Mouse (Mus musculus) urinary bladder, postnatal 36 days (tissue): ENCODE data around the gene Arfgef2.

Source experiments
- DNase-seq, 2 experiments: peaks; one replicate each; pipeline ENCODE4 v3.0.0; 2022; ENCODE audit warnings: low spot score in 2 of 2, mixed read lengths in 1 of 2

Gene Arfgef2

DNA sequence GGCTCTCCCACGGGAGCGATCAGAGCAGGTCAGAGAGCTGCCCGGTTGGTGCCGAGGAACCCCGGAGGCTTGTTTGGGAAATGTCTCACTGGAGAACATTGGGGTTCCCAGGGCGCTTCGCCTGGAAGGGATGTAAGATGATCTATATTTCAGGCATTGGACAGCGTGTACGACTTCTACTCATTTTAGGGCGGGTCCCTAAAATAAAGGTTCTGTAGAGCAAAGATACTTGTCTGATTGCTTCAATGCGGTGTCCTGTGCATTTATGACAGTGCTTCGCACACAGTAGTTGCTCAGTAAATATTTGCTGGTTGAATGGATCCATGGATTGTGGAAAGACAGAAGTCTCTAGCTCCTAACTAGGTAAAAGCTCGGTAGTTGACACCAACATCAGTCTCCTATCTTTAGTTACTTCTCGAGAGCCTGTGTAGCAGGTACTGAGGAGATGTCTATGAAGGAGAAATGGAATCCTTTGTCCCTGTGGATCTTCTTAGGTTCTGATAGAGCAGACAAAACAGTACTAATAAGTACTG is 851 bp downstream of the Arfgef2 start:
- DNase-seq: no peak

DNA sequence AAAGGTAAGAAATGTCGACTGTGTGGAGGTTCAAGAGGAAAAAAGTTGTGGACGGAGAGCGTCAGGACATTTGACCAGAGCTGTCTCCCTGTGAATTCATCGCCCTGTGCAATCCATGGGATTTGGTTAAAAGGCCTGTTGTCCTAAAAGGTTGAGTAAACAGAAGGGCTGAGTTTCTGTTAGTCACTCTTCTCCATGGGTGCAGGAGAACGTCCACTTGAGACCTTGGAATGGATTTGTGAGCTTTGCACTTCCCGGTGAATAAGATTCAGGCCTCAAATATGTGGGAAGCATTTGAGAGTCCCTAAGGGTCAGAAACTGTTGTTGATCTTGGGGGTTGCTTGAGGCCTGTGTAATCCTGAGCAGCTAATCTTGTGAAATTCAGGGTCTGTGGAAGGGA is 1.4 kb downstream of the Arfgef2 start:
- no peak for DNase-seq

DNA sequence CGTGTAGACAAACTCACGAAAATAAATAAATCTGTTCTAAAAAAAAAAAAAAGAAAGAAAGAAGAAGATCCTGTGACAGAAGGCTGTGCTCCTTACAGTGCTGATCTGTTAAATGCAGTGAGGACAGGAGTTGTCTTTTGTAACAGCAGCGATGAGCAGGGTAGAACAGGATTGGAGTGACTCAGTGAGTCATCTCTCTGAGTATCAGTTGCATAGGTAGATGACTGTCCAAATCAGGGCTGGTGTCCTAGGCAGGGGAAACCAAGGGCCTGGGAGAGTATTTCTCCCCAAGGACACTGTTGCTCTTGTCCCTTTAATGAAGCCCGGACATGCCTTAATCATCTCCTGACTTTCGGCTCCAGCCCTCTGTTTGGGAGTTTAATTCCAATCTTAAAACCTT is 4.1 kb downstream of the Arfgef2 start:
- no peak for DNase-seq

DNA sequence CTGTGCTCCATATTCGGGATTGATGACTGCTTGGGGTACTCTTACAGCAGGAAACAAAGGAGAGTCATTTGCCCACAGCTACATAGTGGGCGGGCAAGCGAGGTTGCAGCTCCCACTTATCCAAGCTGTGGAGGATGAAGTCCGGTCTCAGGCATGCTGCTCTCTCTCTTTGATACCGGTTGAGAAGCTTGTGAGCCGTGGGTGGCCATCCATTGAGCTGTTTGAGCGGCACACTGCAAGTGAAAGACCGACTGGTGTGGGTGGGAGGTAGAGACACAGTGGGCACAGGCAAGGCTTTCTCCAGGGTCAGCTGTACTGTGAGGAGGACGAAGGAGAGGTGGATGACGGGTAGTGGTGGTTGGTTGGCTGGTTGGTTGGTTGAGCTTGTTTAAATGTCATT is 5.4 kb downstream of the Arfgef2 start:
- no peak for DNase-seq

DNA sequence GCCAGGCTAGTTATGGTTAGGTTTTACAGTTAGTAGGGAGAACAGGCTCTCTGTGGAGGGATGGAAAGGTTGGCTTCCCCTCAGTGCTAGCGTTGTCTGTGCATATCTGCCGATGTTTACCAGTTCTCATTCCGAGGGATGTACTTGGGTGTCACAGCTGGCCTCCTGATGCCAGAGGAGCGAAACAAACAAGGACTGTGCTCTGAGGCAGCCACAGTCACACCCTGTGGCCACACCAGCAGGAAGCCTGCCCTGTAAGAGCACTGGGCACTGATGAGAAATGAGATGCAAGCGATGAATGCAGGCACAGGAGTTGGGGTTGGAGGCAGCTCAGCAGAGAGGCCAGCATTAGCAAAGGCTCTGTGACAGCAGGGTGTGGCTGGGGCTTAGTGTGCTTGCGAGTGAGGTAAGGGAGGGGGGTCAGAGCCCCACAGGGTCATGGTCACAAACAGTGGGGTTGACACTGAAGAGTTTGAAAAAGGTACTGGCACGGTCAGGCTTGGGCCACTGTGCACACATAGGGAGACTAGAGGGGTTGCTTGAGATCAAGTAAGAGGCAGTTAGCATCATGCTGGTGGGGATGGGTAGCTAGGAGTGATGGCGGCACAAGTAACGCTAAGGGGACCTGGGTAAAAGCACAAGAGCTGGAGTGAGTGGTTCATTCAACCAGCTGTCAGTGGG is 13.2 kb downstream of the Arfgef2 start:
- DNase-seq: no peak

DNA sequence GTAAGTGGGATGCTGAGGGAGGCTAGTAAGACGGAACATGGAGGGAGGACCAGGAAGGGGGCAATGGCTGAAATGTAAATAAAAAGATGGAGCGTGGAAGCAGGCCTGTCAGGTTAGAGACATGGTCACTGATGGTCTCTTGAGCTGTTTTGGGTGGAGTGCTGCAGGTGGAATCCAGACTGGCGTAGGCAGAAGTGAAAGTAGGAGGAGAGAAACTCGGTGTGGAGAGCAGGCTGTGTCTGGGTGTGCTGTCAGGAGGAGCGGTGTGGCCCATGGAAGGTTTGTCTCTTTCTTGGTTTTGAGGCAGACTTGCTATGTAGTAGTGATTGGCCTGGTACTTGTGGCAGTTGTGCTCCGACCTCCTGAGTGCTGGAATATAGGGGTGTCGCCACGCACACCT is 14.5 kb downstream of the Arfgef2 start:
- DNase-seq: no peak

DNA sequence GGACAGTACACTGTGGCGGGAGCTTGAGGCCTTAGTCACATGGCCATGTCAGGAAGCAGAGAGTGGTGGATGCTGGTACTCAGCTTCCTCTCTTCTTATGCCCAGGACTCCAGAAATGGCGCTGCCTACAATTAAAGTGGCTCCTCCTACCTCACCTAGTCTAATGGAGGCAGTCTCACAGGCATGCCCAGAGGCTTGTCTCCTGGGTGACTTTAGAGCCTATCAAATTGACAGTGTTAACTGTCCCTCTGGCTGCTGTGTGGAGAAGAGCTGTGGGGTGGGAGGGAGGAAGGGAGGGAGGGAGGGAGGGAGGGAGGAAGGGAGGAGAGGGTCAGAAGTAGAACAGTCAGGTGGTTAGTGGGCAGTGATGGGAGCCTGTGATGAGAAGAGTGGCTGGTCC is 15.5 kb downstream of the Arfgef2 start:
- no peak for DNase-seq

DNA sequence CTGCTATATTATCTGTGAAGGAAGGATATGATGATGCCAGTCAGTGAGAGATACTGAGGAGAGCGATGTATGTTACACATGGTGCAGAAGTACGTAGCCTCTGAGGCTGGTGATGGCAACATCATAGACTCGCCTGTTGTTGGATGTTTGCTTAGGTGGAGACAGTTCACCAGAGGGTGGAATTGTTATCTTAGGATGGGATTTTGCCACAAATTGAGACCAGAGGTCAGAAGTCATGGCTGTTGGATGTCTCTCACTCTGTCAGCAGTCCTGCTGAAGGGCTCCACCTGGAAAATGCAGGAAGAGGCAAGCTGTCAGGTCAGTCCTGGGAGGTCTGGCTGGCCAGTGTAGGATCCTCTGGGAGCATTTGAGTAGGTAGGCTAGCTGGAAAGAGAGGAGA is 16.0 kb downstream of the Arfgef2 start:
- no peak for DNase-seq

DNA sequence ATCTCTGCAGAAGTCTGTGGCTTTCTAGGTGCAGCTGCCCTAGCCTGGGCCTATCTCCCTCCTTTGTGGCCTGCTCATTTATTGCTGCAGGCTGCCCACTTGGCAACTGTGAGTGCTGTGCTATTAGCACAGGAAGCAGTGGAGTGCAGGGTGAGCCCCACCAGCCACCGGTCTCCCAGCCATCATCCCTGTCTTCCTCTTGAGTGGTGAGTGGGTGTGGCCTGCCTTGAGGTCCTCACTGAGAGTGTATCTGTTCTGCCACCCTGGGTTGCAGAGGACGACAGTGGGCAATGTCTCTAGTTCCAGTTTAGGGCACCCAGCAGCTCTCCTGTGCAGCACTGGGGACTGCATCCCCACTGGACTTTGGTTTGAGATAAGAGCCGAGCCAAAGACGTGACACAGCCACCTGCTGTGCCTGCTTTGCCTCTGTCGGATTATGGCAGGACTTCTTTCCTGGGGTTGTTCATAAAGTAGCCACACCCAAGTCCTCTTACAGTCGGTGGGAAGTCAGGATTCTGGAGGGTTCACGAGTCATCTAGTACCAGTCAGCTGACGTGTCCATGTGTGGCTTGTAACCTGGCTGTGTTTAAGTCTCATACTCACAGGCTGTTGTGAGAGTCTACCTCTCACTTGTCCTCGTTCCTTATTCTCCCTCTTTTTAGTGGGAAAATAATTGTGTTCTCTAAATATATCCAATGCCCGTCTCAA is 16.9 kb downstream of the Arfgef2 start:
- no peak for DNase-seq

DNA sequence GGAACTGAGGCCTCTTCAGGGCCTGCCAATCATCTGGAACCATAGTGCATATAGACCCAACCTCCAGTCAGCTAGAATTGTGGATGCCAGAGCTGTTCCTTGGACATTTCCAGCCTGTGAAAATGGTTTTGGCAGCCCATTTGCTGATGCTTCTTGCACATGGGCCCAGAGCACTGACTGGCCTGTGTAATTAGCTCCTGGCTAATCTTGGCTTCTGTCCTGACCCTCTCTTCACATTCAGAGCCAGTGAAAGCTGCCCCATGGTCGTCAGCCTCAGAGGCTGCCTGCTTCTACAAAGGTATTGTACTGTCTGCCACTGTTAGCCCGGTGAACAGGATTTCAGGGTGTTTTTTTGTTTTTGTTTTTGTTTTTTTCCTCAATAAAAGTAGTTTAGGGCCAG is 17.5 kb downstream of the Arfgef2 start:
- no peak for DNase-seq

DNA sequence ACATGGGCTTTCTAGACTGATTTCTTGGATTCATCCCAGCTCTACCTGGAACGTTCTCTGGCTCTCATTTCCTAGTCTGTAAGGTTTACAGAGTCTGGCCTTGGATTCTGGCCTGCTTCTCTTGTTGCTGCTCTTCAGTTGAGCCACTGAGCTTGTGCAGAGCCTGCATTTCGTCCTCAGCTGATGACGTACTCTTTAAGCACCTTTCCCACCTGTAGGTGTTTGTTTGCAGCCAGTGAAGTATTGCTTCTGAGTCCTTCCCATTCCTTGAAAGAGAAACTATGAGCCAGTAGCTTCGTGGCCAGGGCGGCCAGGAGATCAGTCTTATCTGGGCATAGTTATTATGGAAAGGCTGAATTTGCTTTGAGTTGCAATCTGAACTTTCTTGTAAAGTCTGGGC is 19.0 kb downstream of the Arfgef2 start:
- DNase-seq: no peak

DNA sequence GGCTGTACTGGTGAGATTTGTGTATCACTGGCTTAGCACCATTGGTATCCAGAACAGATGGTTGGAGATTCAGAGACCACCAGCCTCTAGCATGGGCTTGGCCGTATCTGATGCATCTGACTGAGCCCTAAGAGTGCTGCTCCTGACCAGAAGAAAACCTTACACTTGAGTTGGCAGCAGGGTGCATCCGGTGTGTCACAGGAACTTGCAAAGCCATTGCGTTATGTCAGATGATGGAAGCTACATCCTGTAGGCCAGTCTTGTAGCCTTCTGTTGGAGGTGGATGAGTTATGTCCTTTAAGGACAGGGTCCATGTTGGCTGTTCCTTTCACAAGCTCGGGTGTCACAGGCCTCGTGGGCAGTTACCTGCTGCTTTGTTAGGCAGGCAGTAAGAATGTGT is 19.6 kb downstream of the Arfgef2 start:
- DNase-seq: no peak

DNA sequence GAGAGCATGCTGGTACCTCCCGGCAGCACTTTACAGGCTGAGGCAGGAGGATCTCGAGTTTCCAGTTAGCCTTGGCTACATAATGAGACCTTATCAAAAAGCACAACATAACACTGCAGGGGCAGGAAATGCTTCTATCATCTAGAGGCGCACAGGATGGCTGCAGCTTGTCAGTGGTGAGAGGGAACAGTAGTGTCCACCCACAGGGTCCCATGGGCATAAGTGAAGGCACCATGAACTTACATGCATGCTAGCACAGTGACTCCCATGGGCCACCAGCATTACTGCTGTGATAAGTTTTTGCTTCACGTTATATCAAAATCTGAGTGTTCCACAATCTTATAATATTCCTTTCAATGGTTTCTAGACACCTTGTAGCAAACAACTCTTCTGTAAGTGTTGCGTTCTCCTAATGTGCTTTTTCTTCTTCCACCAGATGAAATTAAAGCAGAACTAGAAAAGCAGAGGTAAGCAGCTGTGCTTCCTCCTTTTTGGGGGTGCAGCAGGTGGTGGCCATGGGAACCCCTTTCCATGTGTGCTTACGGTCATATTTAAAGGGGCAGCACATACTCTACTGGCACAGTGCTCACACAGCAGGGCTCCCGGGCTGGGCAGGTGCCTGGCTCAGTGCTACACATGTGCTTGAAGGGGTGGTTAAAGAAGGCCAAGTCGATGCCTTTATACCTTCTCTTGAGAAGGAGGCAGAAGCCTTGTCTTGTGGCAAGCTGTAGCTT is 21.3 kb downstream of the Arfgef2 start:
- no peak for DNase-seq

DNA sequence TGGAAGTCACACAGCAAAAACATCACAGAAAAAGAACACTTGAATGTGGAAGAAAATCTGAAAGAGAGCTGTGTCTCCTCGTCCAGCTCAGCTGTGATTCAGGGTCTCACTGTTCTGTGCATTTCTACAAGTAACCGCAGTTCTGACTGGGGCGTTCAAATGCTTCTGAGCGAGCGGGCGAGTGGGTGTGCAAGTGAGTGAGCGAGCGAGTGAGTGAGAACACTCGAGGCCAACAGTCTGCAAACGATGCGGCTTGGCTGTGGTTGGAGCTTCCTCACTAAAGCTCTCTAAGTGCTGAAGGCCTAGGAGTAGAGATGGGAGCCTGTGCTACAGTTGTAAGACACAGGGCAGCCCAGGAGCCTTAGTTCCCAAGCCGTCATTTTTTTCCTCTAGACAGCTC is 22.9 kb downstream of the Arfgef2 start:
- DNase-seq: no peak

DNA sequence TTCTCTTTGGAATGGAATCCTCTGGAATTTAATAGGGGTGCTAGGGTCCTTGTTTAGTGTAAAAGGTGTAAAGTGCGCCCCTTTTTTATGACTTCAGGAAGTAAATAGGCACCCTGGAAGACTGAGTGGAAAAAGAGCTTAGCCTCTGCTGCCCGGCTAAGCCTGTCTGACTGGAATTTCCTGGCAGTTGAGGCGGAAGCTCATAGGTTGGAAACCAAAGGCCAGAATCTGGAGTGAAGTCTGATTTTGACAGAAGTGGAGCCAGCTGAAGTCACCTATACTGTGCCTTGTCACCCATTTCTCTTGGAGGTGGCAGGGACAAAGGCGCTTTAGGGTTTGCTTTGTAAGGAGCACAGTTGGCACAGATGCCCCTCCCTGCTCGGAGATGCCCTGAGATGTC is 25.0 kb downstream of the Arfgef2 start:
- peak; percentile 30 to 49 for DNase-seq

DNA sequence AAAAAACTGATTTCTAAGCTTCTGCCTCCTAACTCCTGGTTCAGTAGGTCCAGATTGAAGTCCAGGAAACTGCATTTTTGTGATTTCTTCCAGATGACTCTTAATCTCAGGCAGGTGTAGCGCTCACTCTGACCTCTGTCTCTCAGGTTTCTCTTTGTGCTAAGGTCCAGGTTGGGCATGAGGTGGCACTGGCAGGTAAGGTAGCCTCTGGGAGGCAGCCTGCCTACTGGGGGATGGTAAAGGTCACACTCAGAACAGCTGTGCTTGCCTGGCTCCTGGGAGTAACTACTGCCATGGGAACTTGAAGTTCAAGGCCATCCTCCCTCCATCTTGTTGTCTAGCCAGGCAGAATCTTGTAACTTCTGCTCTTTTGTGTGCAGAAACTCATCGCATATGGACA is 28.7 kb downstream of the Arfgef2 start:
- no peak for DNase-seq

DNA sequence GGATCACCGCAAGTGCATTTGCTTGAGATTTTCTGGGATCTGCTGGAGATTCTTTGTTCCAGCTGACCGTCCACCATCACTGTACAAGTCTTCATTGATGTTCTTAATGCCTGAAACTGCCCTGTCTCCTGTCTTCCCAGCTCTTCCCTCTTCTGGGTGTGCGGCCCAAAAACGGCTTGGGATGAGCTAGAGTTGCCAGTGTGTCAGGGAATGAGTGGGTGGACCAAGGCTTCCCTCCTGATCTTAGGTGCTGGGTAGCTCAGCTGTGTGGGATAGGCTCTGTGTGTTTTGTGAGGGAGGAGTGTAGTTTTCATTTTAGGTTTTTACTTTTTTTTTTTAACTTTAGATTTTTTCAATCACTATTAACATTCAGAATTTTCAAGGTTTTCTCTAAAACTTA is 29.4 kb downstream of the Arfgef2 start:
- no peak for DNase-seq

DNA sequence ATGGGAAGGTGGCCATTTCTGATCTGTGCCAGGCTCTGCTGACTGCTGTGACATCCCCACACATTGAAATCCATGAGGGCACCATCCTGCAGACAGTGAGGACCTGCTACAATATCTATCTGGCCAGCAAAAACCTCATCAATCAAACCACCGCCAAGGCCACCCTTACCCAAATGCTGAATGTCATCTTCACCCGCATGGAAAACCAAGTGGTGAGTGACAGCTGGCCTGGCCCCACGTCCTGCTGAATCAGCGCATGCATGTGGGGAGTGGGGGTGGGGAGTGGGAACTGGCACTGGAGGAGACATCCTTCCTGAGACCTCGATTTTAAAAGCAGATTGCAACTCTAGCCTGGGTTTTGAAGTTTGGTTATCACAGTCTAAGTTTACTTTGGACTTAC is 30.2 kb downstream of the Arfgef2 start:
- DNase-seq: no peak

DNA sequence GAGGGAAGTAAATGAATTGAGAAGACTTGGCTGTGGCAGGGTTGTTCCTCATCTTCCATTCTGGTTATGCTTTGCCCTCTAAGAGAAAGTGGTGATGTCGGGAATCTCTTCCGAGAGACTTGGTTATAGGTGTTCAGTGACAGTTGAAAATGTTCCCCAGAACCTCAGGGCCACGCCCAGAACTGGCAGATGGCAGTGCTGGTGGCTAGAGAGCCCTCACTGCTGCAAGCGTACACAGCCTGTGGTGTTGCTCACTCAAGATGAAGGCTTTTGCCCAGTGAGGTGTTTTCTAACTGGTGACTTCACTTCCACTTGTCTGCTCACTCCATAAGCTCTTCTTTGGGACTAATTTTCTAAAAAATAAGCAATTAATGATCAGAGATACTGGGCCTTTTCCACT is 36.4 kb downstream of the Arfgef2 start:
- DNase-seq: no peak

DNA sequence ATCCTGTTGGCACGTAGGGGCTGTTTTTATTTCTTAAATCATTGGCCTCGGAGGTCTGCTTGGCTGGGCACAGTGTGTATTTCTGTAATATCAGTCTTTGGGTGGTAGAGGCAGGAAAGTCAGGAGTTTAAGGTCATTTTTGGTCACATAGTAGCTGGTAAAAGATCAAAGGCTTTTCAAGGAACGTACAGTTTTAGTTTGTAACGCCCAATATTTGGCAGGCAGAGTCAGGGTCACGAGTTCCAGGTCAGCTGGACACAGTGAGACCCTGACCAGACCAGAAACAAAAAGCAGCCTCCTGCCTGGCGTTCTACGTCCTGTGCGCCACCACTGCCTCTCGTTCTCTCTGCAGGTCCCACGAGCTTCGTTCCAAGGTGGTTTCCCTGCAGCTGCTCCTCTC is 45.3 kb downstream of the Arfgef2 start:
- DNase-seq: no peak

DNA sequence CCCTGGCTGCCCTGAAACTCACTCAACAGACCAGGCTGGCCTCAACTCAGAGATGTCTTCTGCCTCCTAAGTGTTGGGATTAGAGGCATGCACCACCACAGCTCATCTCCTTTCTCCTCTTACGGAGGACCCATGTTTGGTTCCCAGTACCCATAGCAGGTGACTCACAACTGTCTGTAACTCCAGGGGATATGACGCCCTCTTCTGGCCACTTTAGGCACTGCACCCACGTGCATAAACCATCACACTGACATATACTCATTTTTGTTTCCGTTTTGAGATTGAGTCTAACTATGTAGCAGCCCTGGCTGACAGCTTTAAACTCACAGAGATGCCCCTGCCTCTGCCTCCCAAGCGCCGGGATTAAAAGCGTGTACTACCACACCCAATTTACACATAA is 46.9 kb downstream of the Arfgef2 start:
- DNase-seq: no peak

DNA sequence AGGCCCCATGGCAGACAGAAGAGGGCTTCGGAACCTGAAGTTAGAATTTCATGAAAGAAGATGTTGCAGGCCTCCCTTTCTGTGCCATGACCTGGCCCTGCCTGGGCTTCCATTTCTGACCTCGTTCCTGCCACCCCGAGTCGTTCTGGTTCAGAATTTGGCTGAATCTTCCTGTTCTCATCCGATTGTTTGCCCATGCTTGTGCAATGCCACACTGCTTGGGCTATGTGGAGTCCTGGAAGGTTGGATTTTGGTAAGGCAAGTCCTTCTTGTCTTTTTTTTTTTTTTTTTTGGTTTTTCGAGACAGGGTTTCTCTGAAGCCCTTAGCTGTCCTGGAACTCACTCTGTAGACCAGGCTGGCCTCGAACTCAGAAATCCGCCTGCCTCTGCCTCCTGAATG is 50.4 kb downstream of the Arfgef2 start:
- DNase-seq: no peak

DNA sequence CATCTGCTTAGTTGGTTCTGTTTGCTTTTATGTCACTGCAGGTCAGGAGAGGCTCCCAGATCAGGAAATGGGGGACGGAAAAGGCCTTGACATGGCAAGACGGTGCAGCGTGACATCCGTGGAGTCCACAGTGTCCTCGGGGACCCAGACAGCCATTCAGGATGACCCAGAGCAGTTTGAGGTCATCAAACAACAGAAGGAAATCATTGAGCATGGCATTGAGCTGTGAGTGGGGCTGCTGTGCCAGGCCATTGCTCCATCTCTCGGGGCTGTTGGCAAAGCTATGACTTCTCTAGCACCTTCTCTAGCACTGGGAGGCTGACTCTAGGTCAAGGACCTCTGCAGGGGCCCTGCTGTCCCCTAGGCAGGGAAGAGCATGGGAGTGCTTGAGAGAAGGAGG is 51.0 kb downstream of the Arfgef2 start:
- no peak for DNase-seq
